ENCODE assay signal across 7 mouse cellular contexts in the genomic region with DNA sequence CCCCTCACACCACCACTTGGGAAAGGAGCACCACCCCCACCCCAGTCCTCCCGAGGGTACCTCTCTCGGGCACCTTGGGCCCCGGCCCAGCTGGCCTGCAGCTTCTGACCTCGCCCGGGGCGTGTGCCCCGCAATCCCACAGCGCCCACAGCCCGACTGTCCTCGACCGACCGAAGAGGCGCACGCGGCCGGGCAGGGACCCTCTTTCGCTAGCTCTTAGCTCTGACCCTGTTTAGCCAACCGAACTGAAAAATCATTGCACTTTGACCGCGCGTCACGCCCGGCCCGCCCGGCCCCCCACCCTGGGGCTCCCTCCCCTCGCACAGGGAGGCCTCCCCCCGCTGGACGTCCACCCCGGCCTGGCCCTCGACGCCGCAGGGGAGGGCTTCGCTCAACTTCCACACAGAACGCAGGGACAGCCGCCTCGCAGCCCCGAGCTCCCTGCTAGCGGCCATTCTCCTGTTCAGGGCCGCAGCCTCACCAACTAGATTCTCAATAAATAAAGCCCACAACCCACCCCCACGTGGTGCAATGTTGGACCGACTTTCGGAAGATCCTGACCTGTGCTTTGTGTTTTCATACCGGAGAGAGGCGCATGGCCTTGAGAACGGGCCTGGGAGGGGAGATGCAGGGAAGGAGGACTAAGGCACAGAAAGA. TPM values are rescaled to one million over a fixed set of nuclear protein-coding genes. Genes with fewer than 3 reads are reported as not detected.
A peak's percentile ranks its signal among the peaks of the same experiment; 100 is the strongest.
DNase-seq lines count a peak whose midpoint lies in the region; ATAC-seq lines count a peak whose summit lies in the region.

No protein-coding gene starts in this region.

- peak; percentile 12 to 30 for DNase-seq in thymus, postnatal 36 days
- DNase-seq in thymus, postnatal 10 days (ENCODE audit: low spot score in 2 of 2), result no peak
- DNase-seq in intestine, embryonic 14.5 days (ENCODE audit: low spot score), result no peak
- DNase-seq in testis, postnatal 10 days (ENCODE audit: low spot score), result peak; percentile 69
- no peak for DNase-seq in adrenal gland, postnatal 25 days

- peaks cover 75% of the 10 kb centered on the region for H3K4me1 ChIP-seq in forebrain, embryonic 12.5 days
- H3K4me1 ChIP-seq in intestine, embryonic 14.5 days (replicated peaks; ENCODE audit: control insufficient read depth, insufficient read depth, low read length), result peaks cover 28% of the 10 kb centered on the region

- peak overlapping the region; percentile 39 for H3K4me2 ChIP-seq in forebrain, embryonic 12.5 days
- H3K4me2 ChIP-seq in intestine, embryonic 14.5 days (ENCODE audit: low read length), result peak overlapping the region; percentile 32

- H3K36me3 ChIP-seq in forebrain, embryonic 12.5 days (replicated peaks), result no peaks in the 10 kb centered on the region
- H3K36me3 ChIP-seq in intestine, embryonic 14.5 days (ENCODE audit: control insufficient read depth, insufficient read depth, low read length), result no peaks in the 10 kb centered on the region

- H3K27me3 ChIP-seq in forebrain, embryonic 12.5 days, result peaks cover 81% of the 10 kb centered on the region
- H3K27me3 ChIP-seq in intestine, embryonic 14.5 days (replicated peaks; ENCODE audit: control insufficient read depth, insufficient read depth, low read length), result peaks cover 82% of the 10 kb centered on the region

- H3K9me3 ChIP-seq in forebrain, embryonic 12.5 days, result no peaks in the 10 kb centered on the region
- H3K9me3 ChIP-seq in intestine, embryonic 14.5 days (ENCODE audit: control insufficient read depth, low read length), result no peaks in the 10 kb centered on the region

- peak overlapping the region; percentile 57 for H3K9ac ChIP-seq in forebrain, embryonic 12.5 days
- H3K9ac ChIP-seq in intestine, embryonic 14.5 days (ENCODE audit: low read length), result peak overlapping the region; percentile 11; the same call in 1 of the 2 replicates

- 1% methylated on average over 45 of the region's 45 CpGs for WGBS in forebrain, embryonic 12.5 days
- 8% methylated on average over 40 of the region's 45 CpGs for WGBS in intestine, embryonic 14.5 days

- ATAC-seq in forebrain, embryonic 12.5 days (ENCODE audit: low FRiP score), result no peak
- no peak for ATAC-seq in intestine, embryonic 14.5 days (replicated peaks; ENCODE audit: low FRiP score, low TSS enrichment, low read depth)
- ATAC-seq in megakaryocyte, adult 5-6 weeks (ENCODE audit: poor library complexity, severe bottlenecking), result peak; percentile 30

- peak overlapping the region; percentile 84 for H3K27ac ChIP-seq in forebrain, embryonic 12.5 days
- peak overlapping the region; percentile 18 for H3K27ac ChIP-seq in intestine, embryonic 14.5 days (ENCODE audit: low read depth)

- peak overlapping the region; percentile 33 for H3K4me3 ChIP-seq in forebrain, embryonic 12.5 days (replicated peaks)
- peak overlapping the region; percentile 10 for H3K4me3 ChIP-seq in intestine, embryonic 14.5 days (ENCODE audit: low read depth, low read length)

RNA-seq across cellular contexts. Expression of gene Lyl1, which starts 5.5 kb away (rescaled TPM):
- 3.1 and 3.9 TPM in 2 replicates for polyA plus RNA-seq in forebrain, embryonic 12.5 days (2016; fragmentation: Nextera tagmentation; extraction: Ambion mirVana)
- 4.3 and 5.2 TPM in 2 replicates for polyA plus RNA-seq in intestine, embryonic 14.5 days (2014; fragmentation: Nextera tagmentation; extraction: Ambion mirVana)
- total RNA-seq in megakaryocyte, adult 5-6 weeks (2015), result 69.0 and 69.9 TPM in 2 replicates
- total RNA-seq in megakaryocyte, adult 5-6 weeks (2017), result 60.3 and 62.0 TPM in 2 replicates
- 3.1 and 3.8 TPM in 2 replicates for total RNA-seq in adrenal gland, postnatal 25 days (2021)

RNA-seq across cellular contexts. Expression of gene G430095P16Rik, which starts 16.1 kb away (rescaled TPM):
- polyA plus RNA-seq in forebrain, embryonic 12.5 days (2016; fragmentation: Nextera tagmentation; extraction: Ambion mirVana), result 2.2 and 3.5 TPM in 2 replicates
- polyA plus RNA-seq in intestine, embryonic 14.5 days (2014; fragmentation: Nextera tagmentation; extraction: Ambion mirVana), result 3.3 and 4.1 TPM in 2 replicates
- total RNA-seq in megakaryocyte, adult 5-6 weeks (2015), result 40.4 and 45.2 TPM in 2 replicates
- total RNA-seq in megakaryocyte, adult 5-6 weeks (2017), result 20.6 and 25.5 TPM in 2 replicates
- total RNA-seq in adrenal gland, postnatal 25 days (2021), result not detected in 2 replicates

RNA-seq across cellular contexts. Expression of gene Nacc1, which starts 19.1 kb away (rescaled TPM):
- 22.8 and 26.6 TPM in 2 replicates for polyA plus RNA-seq in forebrain, embryonic 12.5 days (2016; fragmentation: Nextera tagmentation; extraction: Ambion mirVana)
- 23.7 and 25.0 TPM in 2 replicates for polyA plus RNA-seq in intestine, embryonic 14.5 days (2014; fragmentation: Nextera tagmentation; extraction: Ambion mirVana)
- 42.8 and 43.0 TPM in 2 replicates for total RNA-seq in megakaryocyte, adult 5-6 weeks (2015)
- 31.8 and 36.8 TPM in 2 replicates for total RNA-seq in megakaryocyte, adult 5-6 weeks (2017)
- 73.9 and 76.0 TPM in 2 replicates for total RNA-seq in adrenal gland, postnatal 25 days (2021)

RNA-seq across cellular contexts. Expression of gene Trmt1, which starts 20.6 kb away (rescaled TPM):
- 55.4 and 59.6 TPM in 2 replicates for polyA plus RNA-seq in forebrain, embryonic 12.5 days (2016; fragmentation: Nextera tagmentation; extraction: Ambion mirVana)
- 85.9 and 87.0 TPM in 2 replicates for polyA plus RNA-seq in intestine, embryonic 14.5 days (2014; fragmentation: Nextera tagmentation; extraction: Ambion mirVana)
- total RNA-seq in megakaryocyte, adult 5-6 weeks (2015), result 29.5 and 35.9 TPM in 2 replicates
- 37.6 and 40.4 TPM in 2 replicates for total RNA-seq in megakaryocyte, adult 5-6 weeks (2017)
- 75.1 and 83.9 TPM in 2 replicates for total RNA-seq in adrenal gland, postnatal 25 days (2021)

RNA-seq across cellular contexts. Expression of gene Ier2, which starts 44.1 kb away (rescaled TPM):
- 53.7 and 62.2 TPM in 2 replicates for polyA plus RNA-seq in forebrain, embryonic 12.5 days (2016; fragmentation: Nextera tagmentation; extraction: Ambion mirVana)
- polyA plus RNA-seq in intestine, embryonic 14.5 days (2014; fragmentation: Nextera tagmentation; extraction: Ambion mirVana), result 73.2 and 75.5 TPM in 2 replicates
- total RNA-seq in megakaryocyte, adult 5-6 weeks (2015), result 86.1 and 87.5 TPM in 2 replicates
- 62.7 and 65.3 TPM in 2 replicates for total RNA-seq in megakaryocyte, adult 5-6 weeks (2017)
- total RNA-seq in adrenal gland, postnatal 25 days (2021), result 19.6 and 22.3 TPM in 2 replicates

Comparison
In these comparisons a context has a peak if more than half of its experiments do, and no peak if none do; other contexts are left out.
1. DNase-seq: peak in thymus, postnatal 36 days (2 of 2) and testis, postnatal 10 days (single experiment); none in thymus, postnatal 10 days (0 of 2), intestine, embryonic 14.5 days (single experiment) and adrenal gland, postnatal 25 days (single experiment).
2. RNA of gene Lyl1, which starts 5.5 kb away (total RNA-seq): 60.3 to 69.9 TPM in megakaryocyte, adult 5-6 weeks; 3.1 to 3.8 TPM in adrenal gland, postnatal 25 days; every median in the first group is over 10 times any median in the second.
3. RNA of gene G430095P16Rik, which starts 16.1 kb away (total RNA-seq): 20.6 to 45.2 TPM in megakaryocyte, adult 5-6 weeks; not detected in adrenal gland, postnatal 25 days; every median in the first group is over 10 times any median in the second.